Mouse (Mus musculus) limb, embryonic 13.5 days (tissue): ENCODE measurements around the gene Jsrp1. TPM values are rescaled to one million over a fixed set of nuclear protein-coding genes. Genes with fewer than 3 reads are reported as not detected.

ENCODE experiments used
- ATAC-seq: fragments of 200-750 bp; cut with Nextera tagmentation; 2 replicates; pipeline ENCODE4 v1.8.0; 2017; ENCODE audit warnings: low read depth, moderate number of reproducible peaks, moderate TSS enrichment; ENCODE audit not compliant: low FRiP score
- H3K27ac ChIP-seq: fragments of 300-500 bp; sonication (generic); 2 replicates; pipeline ENCODE4 v1.5.1; 2015; ENCODE audit warnings: inconsistent platforms, mild to moderate bottlenecking, moderate library complexity
- H3K27me3 ChIP-seq: fragments of 300-500 bp; sonication (generic); 2 replicates; pipeline ENCODE4 v1.6.1; 2015; ENCODE audit warnings: mild to moderate bottlenecking, inconsistent platforms
- H3K36me3 ChIP-seq: fragments of 300-500 bp; sonication (generic); 2 replicates; pipeline ENCODE4 v1.6.1; 2015; ENCODE audit warnings: inconsistent platforms, mild to moderate bottlenecking, moderate library complexity
- H3K4me1 ChIP-seq: fragments of 300-500 bp; sonication (generic); 2 replicates; pipeline ENCODE4 v1.6.1; 2015; ENCODE audit warnings: inconsistent platforms
- H3K4me2 ChIP-seq: fragments of 300-500 bp; sonication (generic); replicated peaks from 2 replicates; pipeline ENCODE4 v1.6.1; 2015; ENCODE audit warnings: inconsistent platforms, mild to moderate bottlenecking, moderate library complexity
- H3K4me3 ChIP-seq: fragments of 300-500 bp; sonication (generic); 2 replicates; pipeline ENCODE4 v1.5.1; 2015; ENCODE audit warnings: moderate library complexity, mild to moderate bottlenecking, inconsistent platforms
- H3K9ac ChIP-seq: fragments of 300-500 bp; sonication (generic); 2 replicates; pipeline ENCODE4 v1.6.1; 2015; ENCODE audit warnings: mild to moderate bottlenecking, inconsistent platforms
- H3K9me3 ChIP-seq: fragments of 300-500 bp; sonication (generic); 2 replicates; pipeline ENCODE4 v1.6.1; 2016; ENCODE audit warnings: inconsistent platforms
- WGBS: fragments of 180-500 bp; shearing (Covaris S2); methylation state at CpG from one replicate; pipeline ENCODE4 v1.1.7; 2015; 5-methylcytosine and 5-hydroxymethylcytosine counted together
- microRNA counts: library from miRNA; unstranded; fragments of <30 nt; microRNA quantifications from one replicate; lab custom pipeline; 2016
- microRNA-seq: library from miRNA; unstranded; fragments of <30 nt; microRNA quantifications from one replicate; pipeline ENCODE4, GENCODE M21; 2016
- polyA plus RNA-seq: library from polyadenylated mRNA; unstranded; fragments of >200 nt; fragmentation: Nextera tagmentation; extraction: Ambion mirVana; gene quantifications from 2 replicates; pipeline ENCODE4 v1.2.1, GENCODE M21; 2015

The Jsrp1 gene
- polyA plus RNA-seq, 1 experiment from 2014 or later, result 4.5 TPM

- ATAC-seq, result no peak
- Histone ChIP-seq H3K36me3 (peaks cover 20% of the 10 kb centered on the region), H3K4me1 (peaks cover 41% of the 10 kb centered on the region), H3K4me3 (no peak overlapping the region), H3K27me3 (no peaks in the 10 kb centered on the region), H3K9me3 (no peaks in the 10 kb centered on the region), H3K9ac (no peak overlapping the region; the same call in 1 of the 2 replicates), H3K4me2 (no peak overlapping the region), H3K27ac (no peak overlapping the region)
- WGBS, result 82% methylated on average over 4 of the region's 4 CpGs
Observed at GRCm38 (mm10) chr10:80760596-80761524, 52.4 kb downstream of the Jsrp1 start.

DNA sequence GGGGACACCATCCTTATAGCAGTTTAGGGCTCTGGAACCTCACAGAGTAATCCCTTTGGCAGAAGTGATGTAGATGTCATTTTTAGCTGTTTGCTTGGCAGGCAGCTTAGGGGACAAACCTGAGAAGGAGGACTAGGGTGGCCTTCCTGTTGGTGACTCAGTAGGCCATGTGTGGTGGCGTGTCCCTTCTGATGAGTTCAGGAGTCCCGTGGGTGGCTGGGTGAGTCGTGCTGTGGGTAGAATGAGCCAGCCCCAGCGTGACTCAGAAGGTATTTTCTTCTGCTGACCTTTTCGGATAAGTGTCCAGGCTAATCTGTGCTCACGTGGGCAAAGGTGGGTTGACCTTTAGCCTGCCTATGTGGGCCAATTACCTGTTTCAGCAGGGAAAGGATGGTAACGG, 54.6 kb downstream of the Jsrp1 start:
- H3K27ac ChIP-seq, result no peak overlapping the region
- H3K9me3 ChIP-seq, result no peaks in the 10 kb centered on the region
- no peaks in the 10 kb centered on the region for H3K27me3 ChIP-seq
- WGBS, result 88% methylated on average over 7 of the region's 7 CpGs
- peaks cover 3% of the 10 kb centered on the region; the same call in 1 of the 2 replicates for H3K36me3 ChIP-seq
- H3K4me2 ChIP-seq, result no peak overlapping the region
- no peak overlapping the region; the same call in 1 of the 2 replicates for H3K9ac ChIP-seq
- peaks cover 43% of the 10 kb centered on the region for H3K4me1 ChIP-seq
- no peak for ATAC-seq
- no peak overlapping the region for H3K4me3 ChIP-seq

MicroRNA genes within 50 kb of the gene (microRNA counts, 519-probe panel; counts per million panel counts)
- not detected for microRNA mmu-miR-1982 (lab: Ali Mortazavi, UCI)

Small RNA genes within 50 kb of the gene (microRNA-seq; reads per million reads assigned to microRNA genes)
- 1.4 reads per million for gene Mir1982

Other genes starting within 250 kb of the Jsrp1 start
- 9.3 and 10.0 TPM in 2 replicates for gene Klf16, start 236.2 kb downstream of the Jsrp1 start, polyA plus RNA-seq
- gene Abhd17a, start 223.2 kb downstream of the Jsrp1 start, polyA plus RNA-seq, result 80.9 and 83.0 TPM in 2 replicates
- 83.9 and 92.0 TPM in 2 replicates for gene Scamp4, start 210.6 kb downstream of the Jsrp1 start, polyA plus RNA-seq
- gene Adat3, start 210.6 kb downstream of the Jsrp1 start, polyA plus RNA-seq, result 7.6 and 8.8 TPM in 2 replicates
- gene Gm49322, start 207.5 kb downstream of the Jsrp1 start, polyA plus RNA-seq, result 3.7 and 5.6 TPM in 2 replicates
- gene Csnk1g2, start 190.7 kb downstream of the Jsrp1 start, polyA plus RNA-seq, result 148 and 159 TPM in 2 replicates
- 77.8 and 83.5 TPM in 2 replicates for gene Btbd2, start 156.4 kb downstream of the Jsrp1 start, polyA plus RNA-seq
- gene Mknk2, start 135.4 kb downstream of the Jsrp1 start, polyA plus RNA-seq, result 86.1 and 87.8 TPM in 2 replicates
- 55.3 and 55.7 TPM in 2 replicates for gene Mob3a, start 111.5 kb downstream of the Jsrp1 start, polyA plus RNA-seq
- gene Izumo4, start 111.3 kb downstream of the Jsrp1 start, polyA plus RNA-seq, result 24.2 and 25.6 TPM in 2 replicates
- 74.5 and 80.0 TPM in 2 replicates for gene Ap3d1, start 71.2 kb downstream of the Jsrp1 start, polyA plus RNA-seq
- gene Dot1l, start 58.3 kb downstream of the Jsrp1 start, polyA plus RNA-seq, result 19.2 and 20.2 TPM in 2 replicates
- gene Sf3a2, start 15.3 kb downstream of the Jsrp1 start, polyA plus RNA-seq, result 73.0 and 77.4 TPM in 2 replicates
- 127 and 128 TPM in 2 replicates for gene Plekhj1, start 14.9 kb downstream of the Jsrp1 start, polyA plus RNA-seq
- not detected in 2 replicates for gene Amh, start 8.3 kb downstream of the Jsrp1 start, polyA plus RNA-seq
- gene Oaz1, start 13.2 kb upstream of the Jsrp1 start, polyA plus RNA-seq, result 1,885 and 1,910 TPM in 2 replicates
- 0.92 and 1.3 TPM in 2 replicates for gene Lingo3, start 30.5 kb upstream of the Jsrp1 start, polyA plus RNA-seq
- 310 and 314 TPM in 2 replicates for gene Lsm7, start 41.7 kb upstream of the Jsrp1 start, polyA plus RNA-seq
- 49.0 and 54.1 TPM in 2 replicates for gene Sppl2b, start 41.8 kb upstream of the Jsrp1 start, polyA plus RNA-seq
- 0.06 and 0.08 TPM in 2 replicates for gene Tmprss9, start 58.4 kb upstream of the Jsrp1 start, polyA plus RNA-seq
- 306 and 335 TPM in 2 replicates for gene Timm13, start 87.5 kb upstream of the Jsrp1 start, polyA plus RNA-seq
- gene Lmnb2, start 104.7 kb upstream of the Jsrp1 start, polyA plus RNA-seq, result 54.6 and 63.2 TPM in 2 replicates
- gene Gadd45b, start 116.6 kb upstream of the Jsrp1 start, polyA plus RNA-seq, result 32.3 and 32.7 TPM in 2 replicates
- gene Gng7, start 201.4 kb upstream of the Jsrp1 start, polyA plus RNA-seq, result 7.4 and 9.0 TPM in 2 replicates
- gene Diras1, start 212.2 kb upstream of the Jsrp1 start, polyA plus RNA-seq, result 0.15 and 0.33 TPM in 2 replicates
- gene Slc39a3, start 223.9 kb upstream of the Jsrp1 start, polyA plus RNA-seq, result 19.2 and 20.0 TPM in 2 replicates
- gene Sgta, start 246.7 kb upstream of the Jsrp1 start, polyA plus RNA-seq, result 227 and 231 TPM in 2 replicates